Mouse (Mus musculus) myocyte (in vitro differentiated cells): ENCODE measurements at regions not wholly inside any gene's neighbourhood (a gene's known extent, or its start where the extent isn't known, plus 50 kb on each side); places are given as distances from the start of the nearest gene placed in this dataset.

Experiments
- H3K27me3 ChIP-seq: one replicate; pipeline ENCODE4 v1.6.1; 2011; ENCODE audit not compliant: control insufficient read depth, insufficient read depth, insufficient read length
- H3K36me3 ChIP-seq: one replicate; pipeline ENCODE4 v1.6.1; 2011; ENCODE audit not compliant: control insufficient read depth, insufficient read depth
- H3K4me2 ChIP-seq: one replicate; pipeline ENCODE4 v1.6.1; 2011; ENCODE audit warnings: low read depth, control low read depth
- H3K4me3 ChIP-seq: one replicate; pipeline ENCODE4 v1.5.1; 2011; ENCODE audit warnings: mild to moderate bottlenecking, control low read depth, moderate library complexity
- H3K79me2 ChIP-seq: one replicate; pipeline ENCODE4 v1.6.1; 2011; ENCODE audit not compliant: control insufficient read depth, insufficient read depth
- H3ac ChIP-seq: one replicate; pipeline ENCODE4 v1.6.1; 2011; ENCODE audit not compliant: control insufficient read depth, insufficient read length
- CEBPB ChIP-seq: IDR thresholded peaks from 2 replicates; pipeline ENCODE4 v1.6.1; 2011; ENCODE audit warnings: mild to moderate bottlenecking, moderate library complexity; ENCODE audit not compliant: poor library complexity, insufficient read depth, severe bottlenecking
- E2F4 ChIP-seq: IDR thresholded peaks from one replicate; pipeline ENCODE4 v1.6.1; 2011; ENCODE audit warnings: mild to moderate bottlenecking, control low read depth, moderate library complexity; ENCODE audit not compliant: insufficient read depth
- MAX ChIP-seq: IDR thresholded peaks from one replicate; pipeline ENCODE4 v1.6.1; 2011; ENCODE audit warnings: low read depth, mild to moderate bottlenecking, control low read depth
- MYOD1 ChIP-seq, 3 experiments: IDR thresholded peaks; one replicate each; pipeline ENCODE4 v1.6.1; 2011; ENCODE audit warnings: control low read depth in 2 of 3, low read depth in 2 of 3, mild to moderate bottlenecking in 2 of 3, moderate library complexity in 1 of 3; ENCODE audit not compliant: insufficient read length in 2 of 3, control insufficient read depth in 1 of 3
- MYOG ChIP-seq, 3 experiments: IDR thresholded peaks; one replicate each; pipeline ENCODE4 v1.6.1; 2011; ENCODE audit warnings: control low read depth in 2 of 3, low read depth in 2 of 3, mild to moderate bottlenecking in 2 of 3; ENCODE audit not compliant: insufficient read length in 2 of 3, control insufficient read depth in 1 of 3, insufficient read depth in 1 of 3
- POLR2A ChIP-seq: IDR thresholded peaks from one replicate; pipeline ENCODE4 v1.6.1; 2011; ENCODE audit warnings: low read depth, mild to moderate bottlenecking, control low read depth, moderate library complexity; ENCODE audit not compliant: insufficient read length
- POLR2AphosphoS2 ChIP-seq: IDR thresholded peaks from one replicate; pipeline ENCODE4 v1.6.1; 2011; ENCODE audit warnings: low read depth, control low read depth; ENCODE audit not compliant: insufficient read length
- REST ChIP-seq: IDR thresholded peaks from one replicate; pipeline ENCODE4 v1.6.1; 2011; ENCODE audit warnings: mild to moderate bottlenecking, control low read depth, moderate library complexity; ENCODE audit not compliant: insufficient read depth, insufficient read length
- SRF ChIP-seq: IDR thresholded peaks from one replicate; pipeline ENCODE4 v1.6.1; 2011; ENCODE audit warnings: low read depth; ENCODE audit not compliant: control insufficient read depth, insufficient read length
- TCF12 ChIP-seq: IDR thresholded peaks from one replicate; pipeline ENCODE4 v1.6.1; 2011; ENCODE audit warnings: mild to moderate bottlenecking, control low read depth; ENCODE audit not compliant: poor library complexity, insufficient read depth, severe bottlenecking
- TCF3 ChIP-seq: IDR thresholded peaks from one replicate; pipeline ENCODE4 v1.6.1; 2011; ENCODE audit warnings: low read depth, control low read depth; ENCODE audit not compliant: insufficient read length
- USF1 ChIP-seq: IDR thresholded peaks from one replicate; pipeline ENCODE4 v1.6.1; 2011; ENCODE audit warnings: low read depth, mild to moderate bottlenecking, control low read depth, moderate library complexity

DNA sequence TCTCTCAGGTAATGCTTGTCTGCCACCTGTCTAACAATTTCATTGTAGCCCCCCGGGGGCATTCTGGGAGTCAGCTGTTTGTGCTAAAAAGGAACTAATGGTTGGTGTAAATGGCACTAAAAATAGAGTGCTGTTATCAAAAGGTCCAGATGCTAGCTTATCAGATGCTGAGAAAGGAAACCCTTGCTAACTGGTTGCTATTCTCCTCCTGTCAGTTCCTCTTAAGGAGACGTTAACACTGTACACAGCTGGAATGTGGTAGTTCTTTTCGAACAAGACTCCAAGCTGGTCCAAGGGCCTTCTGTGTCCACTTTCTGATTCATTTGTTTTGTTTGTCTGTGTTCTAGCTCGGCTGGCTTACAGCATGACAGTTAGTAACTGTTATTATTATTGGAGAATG is 592.0 kb downstream of the Ofcc1 start:
- no peak overlapping the region for H3ac ChIP-seq
- no peak for TF ChIP-seq POLR2A
- no peak for TF ChIP-seq MAX
- no peak for TF ChIP-seq TCF12
- no peak for TF ChIP-seq CEBPB
- no peak for TF ChIP-seq USF1
- TF ChIP-seq E2F4: no peak
- no peak for TF ChIP-seq MYOG (IDR thresholded peaks at IDR 0.05; ENCODE audit: control insufficient read depth in 1 of 3, insufficient read depth in 1 of 3, insufficient read length in 2 of 3, low read depth in 2 of 3)
- TF ChIP-seq POLR2AphosphoS2: no peak
- TF ChIP-seq MYOD1 (IDR thresholded peaks at IDR 0.05; ENCODE audit: control insufficient read depth in 1 of 3, insufficient read length in 2 of 3, low read depth in 2 of 3): no peak
- TF ChIP-seq REST: no peak
- TF ChIP-seq SRF: no peak
- no peak for TF ChIP-seq TCF3
- no peaks in the 10 kb centered on the region for H3K79me2 ChIP-seq
- H3K4me2 ChIP-seq: no peak overlapping the region
- H3K4me3 ChIP-seq: no peak overlapping the region
- H3K27me3 ChIP-seq: no peaks in the 10 kb centered on the region
- H3K36me3 ChIP-seq: no peaks in the 10 kb centered on the region

- TF ChIP-seq E2F4 (no peak), POLR2AphosphoS2 (no peak), TCF12 (no peak), MAX (no peak), SRF (no peak), TCF3 (no peak), USF1 (no peak), MYOD1 (IDR thresholded peaks at IDR 0.05; ENCODE audit: control insufficient read depth in 1 of 3, insufficient read length in 2 of 3, low read depth in 2 of 3) (no peak), REST (no peak), CEBPB (no peak), POLR2A (no peak), MYOG (IDR thresholded peaks at IDR 0.05; ENCODE audit: control insufficient read depth in 1 of 3, insufficient read depth in 1 of 3, insufficient read length in 2 of 3, low read depth in 2 of 3) (no peak)
- Histone ChIP-seq H3K79me2 (no peaks in the 10 kb centered on the region), H3K4me2 (no peak overlapping the region)
Measured at GRCm38 (mm10) chr13:39766897-39767296, 594.4 kb downstream of the Ofcc1 start.

More at GRCm38 (mm10) chr13:39766897-39767296, 594.4 kb downstream of the Ofcc1 start:
- no peak overlapping the region for H3K4me3 ChIP-seq
- no peaks in the 10 kb centered on the region for H3K36me3 ChIP-seq
- H3ac ChIP-seq: no peak overlapping the region
- H3K27me3 ChIP-seq: no peaks in the 10 kb centered on the region
